Mouse (Mus musculus) fibroblast of lung, adult 2 months (primary cell): ENCODE measurements around the gene Tmem205.
A peak's percentile ranks its signal among the peaks of the same experiment; 100 is the strongest.

Experiments used
- DNase-seq: peaks from one replicate; pipeline ENCODE4 v3.0.0-alpha.2; 2011; ENCODE audit warnings: low read depth

Gene Tmem205

DNA sequence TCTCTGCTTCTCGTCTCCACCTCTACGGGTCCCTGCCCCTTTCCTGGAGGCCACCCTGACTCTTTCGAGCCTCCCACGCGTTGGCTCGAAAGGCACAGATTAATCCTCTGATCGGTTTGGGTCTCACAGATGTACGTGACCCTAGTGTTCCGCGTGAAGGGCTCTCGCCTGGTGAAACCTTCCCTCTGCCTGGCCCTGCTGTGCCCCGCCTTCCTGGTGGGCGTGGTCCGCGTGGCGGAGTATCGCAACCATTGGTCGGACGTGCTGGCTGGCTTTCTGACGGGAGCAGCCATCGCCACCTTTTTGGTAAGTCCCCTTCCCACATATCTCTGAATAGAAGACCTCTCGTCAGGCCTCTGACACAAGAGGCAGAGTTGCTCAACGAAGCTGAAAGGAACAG, 16.9 kb upstream of the Tmem205 start:
- no peak for DNase-seq

DNA sequence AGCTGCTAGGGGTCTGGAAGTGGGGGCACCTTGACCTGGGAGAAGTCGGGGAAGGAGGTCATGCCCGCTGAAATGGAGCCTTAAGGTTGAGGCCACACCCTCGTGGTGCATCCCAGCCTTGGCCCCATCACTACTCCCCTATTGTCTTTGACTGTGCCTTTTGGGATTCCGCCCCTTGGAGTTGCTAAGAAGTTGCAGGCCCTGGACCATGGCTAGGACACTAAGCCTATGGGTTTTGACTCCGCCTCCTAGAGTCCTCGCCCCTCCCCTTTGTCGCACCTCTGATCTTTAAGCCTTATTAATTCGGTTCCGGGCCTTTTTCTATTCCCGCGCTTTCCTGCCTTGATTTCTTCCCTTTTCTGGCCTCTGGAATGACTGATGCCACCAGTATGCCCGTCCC, 16.3 kb upstream of the Tmem205 start:
- DNase-seq, result no peak

DNA sequence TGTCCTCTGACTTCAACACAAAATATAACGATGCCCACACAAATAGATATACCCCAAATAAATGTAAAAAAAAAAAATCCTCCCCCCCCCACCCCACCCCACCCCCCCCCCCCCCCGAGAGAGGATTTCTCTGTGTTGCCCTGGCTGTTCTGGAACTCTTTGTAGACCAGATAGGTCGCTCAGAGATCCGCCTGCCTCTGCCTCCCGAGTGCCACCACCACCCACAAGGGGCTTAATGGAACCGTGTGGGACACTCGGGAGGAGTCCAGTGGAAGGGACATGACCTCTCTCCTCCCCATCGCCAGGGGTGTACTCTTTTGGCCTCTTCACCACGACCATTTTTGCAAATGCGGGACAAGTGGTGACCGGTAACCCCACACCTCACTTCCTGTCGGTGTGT, 15.7 kb upstream of the Tmem205 start:
- no peak for DNase-seq

DNA sequence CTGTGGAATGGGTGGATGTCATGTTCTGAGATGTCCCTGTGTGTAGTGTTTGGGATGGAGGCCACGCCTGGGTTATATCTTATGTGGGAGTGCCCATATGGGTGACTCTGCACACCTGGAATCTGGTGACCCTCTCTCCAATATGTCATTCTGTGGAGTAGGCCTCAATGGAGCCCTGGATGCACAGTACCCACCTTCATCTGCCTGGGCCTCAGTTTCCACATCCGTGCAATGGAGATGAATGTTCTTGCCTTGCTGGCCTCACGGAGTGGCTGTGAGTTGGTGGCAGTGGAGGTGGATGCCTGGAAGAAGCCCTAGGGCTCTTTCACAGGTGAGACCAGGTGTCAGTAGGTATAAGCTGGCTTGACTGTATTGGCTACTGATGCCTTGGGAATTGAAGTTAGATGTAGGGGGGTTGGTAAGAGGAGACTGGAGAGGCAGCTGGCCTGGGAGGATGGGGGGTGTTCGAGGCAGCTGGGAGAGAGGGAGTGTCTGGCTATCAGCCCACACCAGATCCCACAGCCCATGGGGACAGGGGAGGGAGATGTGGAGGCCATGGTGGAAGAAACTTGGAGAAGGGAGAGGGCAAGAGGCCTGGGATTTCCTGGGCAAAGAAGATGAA, 11.0 kb upstream of the Tmem205 start:
- DNase-seq, result no peak

DNA sequence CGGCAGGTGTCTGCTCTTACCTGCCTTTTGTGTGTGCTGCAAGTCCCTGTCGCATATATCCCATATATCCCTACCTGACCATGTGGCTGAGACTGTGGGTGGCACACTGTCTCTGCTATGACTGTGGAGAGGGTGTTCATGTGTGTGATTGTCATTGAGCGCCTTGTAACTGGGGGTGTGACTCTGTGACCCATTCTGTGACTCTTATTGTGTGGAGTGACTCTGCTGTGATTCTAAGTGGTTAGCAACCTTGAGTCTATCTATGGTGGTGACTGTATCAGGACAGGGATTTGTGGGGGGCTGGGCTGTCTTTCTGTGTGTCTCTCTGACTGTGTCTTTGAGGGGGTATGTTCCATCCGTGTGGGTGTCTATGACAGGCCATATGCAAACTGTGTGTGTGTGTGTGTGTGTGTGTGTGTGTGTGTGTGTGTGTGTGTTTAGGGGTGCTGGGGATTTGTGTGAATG, 10.4 kb upstream of the Tmem205 start:
- no peak for DNase-seq

DNA sequence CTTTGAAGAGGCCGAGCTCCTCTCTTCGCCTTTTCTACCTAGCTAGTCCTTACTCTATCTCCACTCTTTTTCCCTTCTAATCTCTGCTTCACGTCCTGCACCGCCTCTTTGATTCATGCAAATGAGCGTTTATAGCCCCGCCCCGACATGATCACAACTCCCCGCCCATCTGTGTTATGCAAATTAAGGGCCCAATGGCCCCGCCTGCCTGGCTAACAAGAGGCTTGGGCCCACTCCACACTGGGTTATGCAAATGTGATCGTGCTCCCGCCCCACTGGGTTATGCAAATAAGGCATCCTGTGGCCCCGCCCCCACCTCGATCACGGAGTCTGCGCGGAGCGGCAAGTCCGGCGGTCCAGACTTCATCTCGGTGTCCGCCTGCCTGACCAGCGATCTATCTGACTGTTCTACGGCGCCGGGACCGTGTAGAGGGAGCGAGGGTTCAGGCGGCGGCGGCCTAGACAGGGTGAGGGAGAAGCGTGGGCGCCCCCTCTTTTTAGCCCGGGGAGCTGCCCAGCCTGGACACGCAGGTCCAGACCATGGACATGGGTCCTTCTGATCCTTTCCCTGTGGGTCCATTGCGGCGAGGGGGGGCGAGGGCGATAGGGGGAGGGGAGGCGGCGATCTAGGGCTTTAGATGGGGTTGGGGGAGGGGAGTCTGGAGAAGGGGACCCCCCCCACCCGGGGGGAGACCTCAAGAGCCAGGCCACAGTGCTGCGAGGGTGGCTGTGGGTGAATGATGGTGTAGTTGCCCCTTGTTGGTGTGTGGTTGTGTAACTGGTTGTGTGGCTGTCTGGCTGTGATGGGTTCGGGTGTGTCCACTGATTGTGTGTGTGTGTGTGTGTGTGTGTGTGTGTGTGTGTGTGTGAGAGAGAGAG, 9.6 kb upstream of the Tmem205 start, which contains the start of gene Plppr2:
Gene Plppr2, plus strand, starts transcription at position 342 of the 879 bp plus-strand sequence.
- DNase-seq, result peak; percentile 86

DNA sequence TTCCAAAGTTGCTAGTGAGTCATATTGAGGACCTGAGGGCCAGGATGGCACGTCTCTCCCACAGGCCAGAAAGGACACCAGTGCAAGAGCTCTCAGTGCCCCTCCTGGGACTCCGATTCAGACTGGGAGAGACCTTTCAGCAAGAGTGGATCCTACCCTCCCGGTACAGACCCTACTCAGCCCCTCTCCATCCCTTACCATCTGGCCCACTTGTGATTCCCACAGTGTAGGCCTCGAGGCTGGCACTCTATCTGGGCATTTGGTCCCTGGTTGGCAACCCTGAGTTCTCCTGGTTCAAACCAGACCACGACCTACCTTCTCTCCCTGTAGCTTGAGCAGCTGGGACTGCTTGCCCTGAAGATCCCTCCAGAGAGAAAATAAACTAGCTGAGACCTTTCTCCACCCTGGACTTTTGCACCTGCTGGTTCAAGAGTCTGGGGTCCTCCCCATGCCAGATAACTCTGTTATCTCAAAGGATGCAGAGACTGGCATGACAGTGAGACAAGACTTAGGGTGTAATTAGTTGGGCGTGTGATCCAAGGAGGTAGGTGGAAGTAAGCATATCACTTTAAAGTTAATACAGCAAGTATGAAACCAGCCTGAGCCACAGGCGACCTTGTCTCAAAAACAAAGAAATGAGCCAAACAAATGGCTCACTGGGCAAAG, 8.2 kb upstream of the Tmem205 start:
- DNase-seq, result no peak

DNA sequence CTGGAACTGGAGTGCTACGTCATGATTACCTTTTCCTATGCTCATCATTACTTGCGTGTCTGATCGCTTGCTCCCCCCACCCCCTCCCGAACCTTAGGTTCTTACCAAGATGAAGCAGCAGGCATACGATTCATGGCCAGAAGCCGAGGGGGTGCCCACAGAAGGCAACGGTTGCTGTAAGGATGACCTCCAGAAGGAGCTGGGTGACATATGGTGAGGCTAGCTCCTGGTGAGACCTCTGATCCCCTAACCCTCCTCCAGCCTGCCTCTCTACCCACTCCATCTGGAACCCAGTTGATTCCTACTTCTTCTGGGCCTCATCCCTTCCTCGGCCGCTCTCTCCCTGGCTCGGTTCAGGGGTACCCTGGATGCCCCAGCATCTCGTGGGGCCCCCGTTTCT, 6.7 kb upstream of the Tmem205 start:
- no peak for DNase-seq

DNA sequence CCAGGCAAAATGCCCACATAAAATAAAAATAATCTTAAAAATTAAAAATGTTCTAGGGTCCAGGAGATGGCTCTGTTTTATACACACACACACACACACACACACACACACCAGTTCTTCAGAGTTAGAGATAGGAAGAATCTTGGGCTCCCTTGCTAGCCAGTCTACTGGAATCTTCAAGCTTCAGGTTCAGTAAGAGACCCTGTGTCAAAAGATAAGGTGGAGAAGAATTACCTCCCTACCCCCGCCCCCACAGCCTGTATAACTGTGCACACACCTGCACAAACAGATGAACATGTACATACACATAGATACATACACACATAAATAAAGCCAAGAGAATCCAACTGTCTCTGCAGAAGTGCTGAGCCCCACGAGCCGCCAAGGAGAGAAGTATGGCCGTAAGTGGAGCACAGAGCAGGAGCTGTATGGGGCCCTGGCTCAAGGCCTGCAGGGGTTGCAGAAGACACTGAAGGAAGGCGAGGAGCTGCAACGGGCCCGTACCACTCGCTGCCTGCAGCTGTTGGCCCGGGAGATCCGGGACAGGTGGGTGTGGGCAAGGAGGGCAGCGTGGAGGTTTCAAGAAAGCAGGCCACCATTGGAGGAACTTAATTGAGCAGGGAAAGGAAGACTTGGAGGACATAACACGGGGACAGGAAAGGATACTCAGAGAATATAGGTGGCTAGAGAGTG, 5.2 kb upstream of the Tmem205 start:
- DNase-seq, result no peak

DNA sequence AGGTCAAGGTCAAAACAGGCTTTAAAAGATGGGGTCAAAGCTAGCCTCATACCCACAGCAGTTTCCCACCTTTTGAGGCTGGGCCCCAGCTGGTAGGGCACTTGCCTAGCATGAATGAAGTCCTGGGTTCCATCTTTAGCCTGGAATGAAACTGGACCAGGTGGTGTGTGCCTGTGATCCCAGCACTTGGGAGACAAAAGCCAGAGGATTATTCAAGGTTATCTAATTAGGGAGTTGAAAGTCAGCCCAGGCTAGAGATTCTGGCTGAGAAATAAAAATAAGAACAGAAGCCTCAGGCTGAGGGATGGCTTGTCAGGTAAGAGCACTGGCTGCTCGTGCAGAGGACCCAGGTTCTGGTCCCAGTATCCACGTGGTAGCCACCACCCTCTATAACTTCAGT, 4.7 kb upstream of the Tmem205 start:
- DNase-seq, result no peak

DNA sequence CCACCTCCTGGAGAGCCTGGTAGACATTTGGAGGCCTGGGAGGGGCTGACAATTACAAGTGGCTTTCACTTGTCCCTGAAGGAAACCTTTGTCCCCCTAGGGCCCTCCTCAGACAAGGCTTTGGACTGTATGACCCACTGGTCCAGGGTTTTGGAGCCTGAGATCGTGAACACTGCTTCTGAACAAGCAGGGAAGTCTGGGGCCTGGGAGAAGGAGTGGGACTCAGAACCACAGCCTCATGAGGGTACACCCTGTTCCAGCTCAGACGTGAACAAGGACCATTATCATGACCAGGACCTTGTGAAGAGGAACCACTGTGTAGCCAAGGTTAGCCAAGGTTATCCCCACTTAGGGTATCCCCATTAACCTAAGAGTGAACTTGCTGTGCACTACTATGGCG, 1.9 kb upstream of the Tmem205 start:
- no peak for DNase-seq

DNA sequence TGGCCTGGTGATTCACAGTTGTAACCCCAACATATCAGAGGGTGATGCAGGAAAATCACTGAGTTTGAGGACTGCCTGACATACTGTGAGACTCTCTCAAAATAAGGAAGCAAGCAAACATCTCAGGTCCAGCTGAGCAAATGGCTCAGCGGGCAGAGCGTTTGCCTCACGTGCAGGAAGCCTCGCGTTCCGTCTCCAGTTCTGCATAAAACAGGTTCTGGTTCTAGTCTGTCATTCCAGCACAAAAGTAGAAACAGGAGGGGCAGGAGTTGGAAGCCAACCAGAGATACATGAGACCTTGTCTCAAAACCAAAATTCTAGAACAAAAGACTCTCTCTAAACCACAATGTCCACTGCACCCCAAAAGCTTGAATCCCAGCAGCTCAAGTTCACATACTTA, 572 bp downstream of the Tmem205 start:
- no peak for DNase-seq

DNA sequence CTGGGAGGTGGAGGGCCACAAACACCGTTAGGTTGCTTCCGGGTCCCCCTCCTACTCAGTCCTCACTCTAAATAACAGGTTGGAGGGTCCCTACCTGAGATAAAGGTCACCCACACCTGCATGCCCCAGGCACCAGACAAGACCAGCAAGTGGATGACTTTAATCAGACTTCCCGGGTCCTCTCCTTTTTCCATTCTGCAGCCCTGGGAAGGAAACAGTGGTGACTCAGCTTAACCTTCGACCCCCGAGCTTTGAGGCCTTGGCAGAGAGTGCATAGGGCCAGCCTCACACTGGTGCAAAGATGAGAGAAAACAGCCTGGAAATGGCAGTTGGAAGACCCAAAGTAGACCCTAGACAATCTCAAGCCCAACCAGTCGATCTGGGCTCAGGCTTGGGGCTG, 1.2 kb downstream of the Tmem205 start:
- no peak for DNase-seq

DNA sequence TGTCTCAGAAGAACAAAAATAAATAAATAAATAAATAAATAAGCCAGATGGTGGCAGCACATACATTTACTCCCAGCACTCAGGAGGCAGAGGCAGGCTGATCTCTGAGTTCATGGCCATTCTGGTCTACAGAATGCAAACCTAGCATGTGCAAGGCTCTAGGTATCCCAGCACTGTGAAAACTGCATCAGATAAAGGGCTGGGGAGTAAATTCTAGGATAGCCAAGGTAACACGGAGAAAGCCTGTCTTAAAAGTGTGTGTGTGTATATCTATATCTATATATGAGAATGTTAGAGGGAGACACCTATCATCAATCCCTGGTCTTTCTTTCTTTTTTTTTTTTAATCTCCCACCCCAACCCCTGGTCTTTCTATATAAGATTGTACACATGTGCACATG, 1.9 kb downstream of the Tmem205 start:
- DNase-seq, result no peak

DNA sequence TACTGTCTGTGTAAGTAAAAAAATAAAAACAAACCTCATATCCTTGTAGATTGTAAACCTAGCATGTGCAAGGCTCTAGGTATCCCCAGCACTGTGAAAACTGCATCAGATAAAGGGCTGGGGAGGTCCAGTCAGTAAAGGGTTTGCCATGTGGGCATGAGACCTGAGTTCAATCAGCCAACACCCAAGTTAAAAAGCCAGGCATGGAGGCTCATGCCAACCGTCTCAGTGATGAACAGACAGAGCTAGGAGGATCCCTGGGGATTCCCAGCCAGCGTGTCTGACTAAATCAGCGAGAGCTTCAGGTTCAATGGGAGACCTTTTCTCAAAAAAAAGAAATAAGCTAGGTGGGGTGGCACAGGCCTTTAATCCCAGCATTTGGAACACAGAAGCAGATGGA, 2.3 kb downstream of the Tmem205 start:
- DNase-seq, result no peak

DNA sequence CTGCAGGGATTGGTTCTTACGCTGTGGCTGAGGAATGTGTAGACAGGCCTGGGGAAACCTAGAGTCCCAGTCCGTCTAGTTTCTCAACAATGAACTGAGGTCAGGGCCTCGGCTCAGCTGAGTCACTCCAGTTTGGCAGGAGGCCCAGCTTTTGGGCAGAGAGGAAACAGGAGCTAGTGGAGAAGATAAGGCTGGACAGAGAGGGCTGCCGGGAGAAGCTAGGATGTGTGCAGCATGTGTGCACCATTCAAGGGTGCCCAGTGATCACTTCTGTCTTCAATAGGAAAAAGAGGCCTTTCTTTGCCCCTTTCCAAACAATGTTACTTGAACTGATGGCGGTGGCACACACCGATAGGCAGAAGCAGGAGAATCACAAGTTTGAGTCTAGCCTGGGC, 3.3 kb downstream of the Tmem205 start:
- peak; percentile 98 for DNase-seq

DNA sequence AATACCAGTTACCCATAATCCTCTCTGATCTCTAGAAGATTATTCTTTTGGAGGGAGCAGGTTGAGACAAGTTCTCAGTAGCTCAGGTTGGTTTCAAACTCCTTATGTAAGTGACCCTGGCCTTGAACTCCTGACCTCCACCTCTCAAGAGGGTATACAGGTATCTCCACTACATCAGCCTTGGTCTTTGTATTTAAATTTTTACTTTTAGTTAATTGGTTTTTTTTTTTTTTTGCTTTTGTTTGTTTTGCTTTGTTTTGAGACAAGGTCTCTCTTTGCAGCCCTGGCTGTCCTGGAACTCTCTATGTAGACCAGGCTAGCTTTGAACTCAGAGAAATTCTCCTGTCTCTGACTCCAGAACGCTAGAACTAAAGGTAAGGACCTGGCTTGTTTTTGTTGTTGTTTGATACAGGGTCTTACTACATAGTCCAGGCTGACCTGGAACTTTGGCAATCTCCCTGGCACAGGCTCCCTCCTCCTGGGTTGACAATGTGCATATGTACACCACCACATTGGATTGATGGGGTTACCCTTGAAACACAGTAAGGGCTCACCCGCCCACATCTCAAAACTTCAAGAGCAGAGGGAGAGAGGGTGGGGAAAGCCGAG, 3.8 kb downstream of the Tmem205 start:
- DNase-seq, result no peak

DNA sequence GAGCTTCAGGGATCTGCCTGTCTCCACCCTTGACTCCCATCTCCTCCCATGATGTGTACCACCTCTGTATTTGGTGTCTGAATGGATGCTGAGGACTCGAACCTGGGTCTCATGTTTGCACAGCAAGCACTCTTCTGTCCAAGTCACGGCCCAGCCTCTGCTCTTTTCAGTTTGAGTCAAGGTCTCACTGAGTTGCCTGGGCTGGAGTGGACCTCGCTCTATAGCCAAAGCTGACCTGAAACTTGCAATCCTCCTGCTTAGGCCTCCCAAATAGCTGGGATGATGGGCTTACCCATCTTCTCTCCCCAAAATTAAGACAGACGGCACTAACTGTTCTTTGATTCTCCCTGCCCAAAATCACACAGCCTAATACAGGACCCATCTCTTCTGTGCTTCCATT, 4.3 kb downstream of the Tmem205 start:
- no peak for DNase-seq

DNA sequence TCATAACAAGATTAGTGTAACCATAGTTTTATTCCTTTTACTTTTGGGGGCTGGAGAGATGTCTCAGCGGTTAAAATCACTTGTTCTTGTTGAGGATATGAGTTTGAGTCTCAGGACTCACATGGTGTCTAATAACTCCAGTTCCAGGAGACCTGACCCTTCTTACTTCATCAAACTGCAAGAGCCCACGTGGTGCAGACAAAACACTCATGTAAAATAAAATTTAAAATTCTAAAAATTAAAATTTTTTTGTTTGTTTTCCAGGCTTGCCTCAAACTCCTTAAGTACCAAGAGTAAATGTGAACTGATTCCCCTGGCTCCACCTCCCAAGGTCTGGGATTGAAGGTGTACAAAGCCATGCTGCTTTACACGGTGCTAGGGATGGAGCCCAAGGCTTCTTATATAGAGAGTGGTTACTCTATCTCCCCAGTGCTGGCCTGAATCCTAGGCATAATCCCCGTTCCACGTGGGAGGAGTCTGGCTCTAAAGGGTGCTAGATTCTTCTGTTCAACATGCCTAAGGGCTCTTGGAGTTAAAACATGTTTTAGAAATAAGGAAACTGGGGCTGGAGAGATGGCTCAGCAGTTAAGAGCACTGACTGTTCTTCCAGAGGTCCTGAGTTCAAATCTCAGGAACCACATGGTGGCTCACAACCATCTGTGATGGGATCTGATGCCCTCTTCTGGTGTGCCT, 8.5 kb downstream of the Tmem205 start:
- DNase-seq, result no peak

DNA sequence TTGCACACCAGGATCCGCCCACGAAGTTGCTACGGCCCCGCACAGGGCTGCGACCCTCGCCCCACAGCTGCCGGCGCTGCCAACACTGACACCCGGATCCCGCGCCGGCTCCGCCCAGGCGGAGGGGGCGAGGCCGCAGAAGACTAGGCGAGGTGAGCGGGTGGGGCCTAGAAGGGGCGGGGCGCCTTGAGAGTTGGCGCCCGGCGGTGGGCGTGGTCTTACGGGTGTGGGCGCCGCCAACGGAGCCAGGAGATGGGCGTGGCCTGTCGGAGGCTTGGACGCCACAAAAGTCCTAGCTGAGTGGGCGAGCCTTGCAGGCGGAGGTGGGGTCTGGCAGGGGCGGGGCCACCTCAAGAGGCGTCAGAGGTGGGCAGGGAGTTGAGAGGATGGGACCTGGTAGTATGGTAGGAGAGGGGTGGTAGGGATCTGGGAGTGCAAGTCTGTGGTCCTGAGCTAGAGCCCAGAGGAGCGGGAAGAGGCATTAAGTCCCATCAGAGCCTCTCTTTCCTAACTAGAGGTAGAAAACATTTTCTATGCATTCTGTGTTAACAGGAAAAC, 9.2 kb downstream of the Tmem205 start, which contains the start of gene Rab3d:
Gene Rab3d, minus strand, starts transcription at position 158 of the 558 bp plus-strand sequence.
- peak; percentile 58 for DNase-seq

DNA sequence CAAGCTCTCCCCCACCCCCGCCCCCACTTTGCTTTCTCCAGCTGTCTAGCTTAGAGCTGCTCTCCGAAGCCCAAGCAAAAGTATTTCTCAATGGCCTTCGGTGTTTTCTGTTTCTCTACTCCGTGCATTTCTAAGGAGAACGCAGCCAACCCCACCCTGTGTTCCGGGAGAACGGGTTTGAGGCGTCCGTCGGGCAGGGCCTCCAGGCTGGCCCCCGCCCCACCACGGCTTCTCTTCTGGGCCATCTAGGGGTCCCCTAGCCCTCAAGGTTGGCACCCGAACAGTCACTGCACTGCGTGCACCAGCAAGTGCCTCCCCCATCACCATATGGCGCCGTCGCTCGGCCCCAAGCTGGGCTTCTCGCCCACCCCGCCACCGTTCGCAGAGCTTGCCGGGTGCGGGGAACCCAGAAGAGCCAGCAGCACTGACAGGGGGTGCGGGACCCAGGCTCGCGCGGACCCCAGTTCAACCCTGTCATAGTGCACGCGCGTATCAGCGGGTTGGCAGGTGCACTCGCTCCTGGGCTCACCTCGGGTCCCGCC, 9.8 kb downstream of the Tmem205 start:
- no peak for DNase-seq
